Mouse (Mus musculus): ENCODE measurements at regions not wholly inside any gene's neighbourhood (a gene's known extent, or its start where the extent isn't known, plus 50 kb on each side); places are given as distances from the start of the nearest gene placed in this dataset.

DNA sequence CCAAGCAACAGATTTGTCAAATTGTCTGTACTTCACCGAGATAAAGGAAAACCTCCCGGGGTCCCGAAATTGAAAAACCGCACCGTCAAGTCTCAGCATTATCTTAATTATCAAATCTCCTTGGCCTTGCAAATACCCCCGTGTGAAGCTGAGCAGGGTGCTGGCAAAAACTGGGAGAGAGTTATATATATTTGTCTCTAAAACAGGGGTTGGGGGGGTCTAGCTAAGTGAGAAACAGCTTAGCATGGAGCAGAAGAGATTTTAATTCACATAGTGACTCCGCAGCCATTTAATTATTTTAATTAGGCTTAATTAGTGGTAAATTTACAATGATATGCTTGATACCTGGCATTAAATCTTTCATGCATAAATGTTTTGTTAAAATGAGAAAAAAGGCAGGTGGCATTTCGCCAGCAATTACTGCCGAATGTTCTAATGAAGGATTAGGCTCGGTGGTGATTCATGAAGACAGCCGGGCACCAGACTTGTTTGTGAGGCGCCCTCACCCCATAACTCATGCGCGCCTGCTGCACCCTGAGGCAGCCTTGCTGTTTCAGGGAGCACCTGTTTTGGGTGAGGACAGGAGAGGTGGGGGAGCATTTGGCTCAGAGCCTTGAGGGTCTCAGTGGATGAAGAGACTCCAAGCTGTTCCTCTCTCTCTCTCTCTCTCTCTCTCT lies 138.2 kb downstream of the Tle3 start:
- DNase-seq (ENCODE audit: inconsistent ontology term), result peak; percentile 61

DNA sequence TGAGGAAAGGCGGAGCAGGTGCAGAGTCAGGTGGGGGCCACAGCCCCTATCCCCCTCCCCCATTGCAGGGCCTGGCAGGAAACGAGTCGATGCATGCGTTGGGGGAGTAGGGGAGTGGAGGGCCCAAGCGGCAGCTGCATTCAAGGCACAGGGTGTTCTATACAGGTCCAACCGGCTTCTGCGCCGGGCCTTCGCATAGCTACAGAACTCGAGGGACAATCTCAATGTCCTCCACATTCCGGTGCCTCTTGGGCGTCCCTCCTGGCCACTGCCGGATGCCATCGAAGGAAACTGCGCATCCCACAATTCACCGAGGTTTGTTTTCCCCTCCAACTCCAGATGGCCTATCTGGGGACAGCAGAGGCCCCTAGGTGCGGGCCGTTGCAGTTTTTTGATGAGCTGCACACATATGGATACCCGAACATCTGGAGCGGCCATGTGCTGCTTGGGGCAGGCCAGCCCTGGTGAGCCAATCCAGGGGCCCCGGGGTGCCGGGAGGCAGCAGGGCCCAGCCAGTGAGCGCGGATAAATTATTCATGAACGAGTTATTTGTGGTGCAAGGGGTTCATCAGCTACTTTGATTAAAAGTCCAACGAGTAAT lies 137.5 kb downstream of the Tle3 start:
- no peak for DNase-seq (ENCODE audit: inconsistent ontology term)

DNA sequence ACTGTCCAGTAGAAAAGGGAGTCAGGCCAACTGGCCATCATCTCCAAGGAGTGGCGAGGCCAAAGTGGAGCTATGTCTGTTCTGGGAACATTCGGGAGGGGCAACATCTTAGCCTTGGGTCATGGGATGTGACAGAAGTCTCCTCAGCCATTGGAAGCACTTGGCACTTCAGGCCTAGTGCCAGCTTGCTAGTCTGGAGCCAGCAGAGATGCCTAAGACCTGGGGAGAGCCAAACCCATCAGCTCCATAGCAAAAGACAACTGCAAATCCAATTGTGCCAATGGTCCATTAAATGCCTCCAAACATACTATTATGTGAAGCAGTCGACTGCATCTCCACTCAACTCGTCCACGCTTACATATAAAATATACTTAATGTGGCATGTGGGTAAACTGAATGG lies 136.9 kb downstream of the Tle3 start:
- no peak for DNase-seq (ENCODE audit: inconsistent ontology term)

DNA sequence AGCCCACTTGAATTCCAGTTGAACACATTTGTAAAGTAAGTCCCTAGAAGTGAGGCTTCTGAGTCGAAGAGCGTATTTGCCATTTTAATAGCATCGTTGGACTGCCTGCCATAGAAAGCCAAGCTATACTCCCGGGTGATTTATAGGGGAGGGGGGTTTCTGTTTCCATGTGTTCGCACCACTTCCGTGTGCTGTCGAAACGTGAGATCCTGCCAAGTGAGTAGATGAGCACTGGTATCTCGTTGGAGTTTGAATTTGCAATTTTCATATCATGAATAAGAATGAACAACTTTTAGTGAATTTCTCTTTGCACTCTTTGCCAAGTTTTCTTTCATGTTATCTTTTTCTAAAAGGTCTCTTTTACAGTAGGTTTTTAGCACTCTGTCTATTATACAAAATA lies 128.7 kb downstream of the Tle3 start:
- DNase-seq (ENCODE audit: inconsistent ontology term), result no peak

DNA sequence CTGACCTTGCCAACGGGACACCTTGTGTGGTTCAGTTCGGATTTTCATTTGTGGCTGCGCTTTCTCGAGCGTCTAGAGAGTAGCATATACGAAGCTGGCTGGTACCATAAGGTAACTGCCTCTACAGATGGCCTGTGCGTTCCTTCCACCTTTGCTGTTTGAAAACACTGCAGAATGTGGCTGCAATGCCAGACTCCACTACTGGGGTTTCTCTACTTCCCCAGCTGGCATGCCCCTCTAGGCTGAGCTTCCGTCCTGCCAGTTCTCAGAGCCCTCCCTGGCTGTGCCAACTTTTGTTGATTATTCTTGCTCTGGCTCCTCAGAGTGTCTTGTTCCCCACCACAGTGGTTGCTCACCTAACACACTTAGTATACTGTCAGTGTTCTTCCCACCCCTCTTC lies 120.7 kb downstream of the Tle3 start:
- no peak for DNase-seq (ENCODE audit: inconsistent ontology term)

DNA sequence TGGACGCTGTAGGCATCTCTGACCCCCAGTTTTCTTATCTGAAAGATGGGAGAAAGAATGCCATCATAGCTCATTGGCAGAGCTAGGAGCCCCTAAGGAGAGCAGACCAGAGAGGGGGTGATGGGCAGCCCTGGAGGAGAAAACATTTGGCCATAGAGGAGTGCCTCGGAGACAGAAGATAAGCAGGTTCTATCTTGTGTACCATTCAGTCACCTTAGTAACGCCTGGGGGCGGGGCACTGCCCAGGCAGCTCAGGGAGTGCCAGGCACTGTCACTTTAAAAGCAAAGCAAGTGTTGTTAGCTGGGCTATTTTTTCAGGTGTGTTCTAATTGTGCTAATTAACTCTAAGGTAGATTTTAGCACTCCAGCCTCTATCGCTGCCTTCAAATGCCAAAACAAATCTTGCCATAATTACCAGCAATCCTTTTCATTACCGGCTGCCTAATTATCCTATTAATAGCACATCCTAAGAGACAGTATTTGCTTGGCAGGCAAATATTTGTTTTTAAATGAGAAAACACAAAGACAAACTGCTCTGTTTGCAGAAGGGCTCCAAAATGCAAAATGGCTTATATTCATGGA lies 119.1 kb downstream of the Tle3 start:
- DNase-seq (ENCODE audit: inconsistent ontology term), result no peak

DNA sequence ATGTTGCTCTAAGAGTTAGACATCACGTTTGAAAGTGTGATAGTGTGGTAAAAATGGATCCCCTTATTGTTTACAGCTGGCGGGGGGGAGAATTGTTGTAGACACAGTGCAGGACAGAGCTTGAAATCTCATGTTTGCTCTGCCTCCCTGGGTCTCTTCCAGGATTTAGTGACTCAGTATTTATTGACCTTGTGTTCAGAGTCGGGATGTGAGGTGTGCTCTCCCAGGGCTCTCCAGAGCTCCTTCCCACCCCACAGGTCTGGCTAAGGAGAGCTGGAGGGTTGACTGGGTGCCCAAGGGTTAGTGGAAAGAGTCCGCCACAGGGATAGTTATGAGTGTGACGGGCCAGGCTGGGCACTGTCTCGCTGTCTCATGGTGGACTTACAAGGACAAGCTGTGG lies 117.8 kb downstream of the Tle3 start:
- no peak for DNase-seq (ENCODE audit: inconsistent ontology term)

DNA sequence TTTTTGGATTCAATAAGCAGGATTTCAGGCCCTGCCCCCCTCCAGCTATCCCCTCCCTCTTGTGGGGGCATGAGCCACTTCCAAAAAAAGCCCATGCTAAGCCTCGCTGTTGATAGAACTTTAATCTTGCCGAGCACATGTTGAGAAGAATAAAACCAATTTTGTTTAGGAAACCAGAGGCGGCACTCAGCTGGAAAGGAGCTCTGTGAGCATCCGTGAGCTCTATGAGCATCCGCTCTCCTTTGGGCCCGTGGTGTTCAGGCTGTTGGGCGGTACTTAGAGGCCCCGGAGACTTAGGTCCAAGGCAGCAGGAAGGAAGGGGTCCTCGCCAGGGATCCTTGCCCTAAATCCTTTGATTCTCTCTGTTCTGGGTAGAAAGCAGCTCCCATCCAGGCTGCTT lies 117.0 kb downstream of the Tle3 start:
- no peak for DNase-seq (ENCODE audit: inconsistent ontology term)

DNA sequence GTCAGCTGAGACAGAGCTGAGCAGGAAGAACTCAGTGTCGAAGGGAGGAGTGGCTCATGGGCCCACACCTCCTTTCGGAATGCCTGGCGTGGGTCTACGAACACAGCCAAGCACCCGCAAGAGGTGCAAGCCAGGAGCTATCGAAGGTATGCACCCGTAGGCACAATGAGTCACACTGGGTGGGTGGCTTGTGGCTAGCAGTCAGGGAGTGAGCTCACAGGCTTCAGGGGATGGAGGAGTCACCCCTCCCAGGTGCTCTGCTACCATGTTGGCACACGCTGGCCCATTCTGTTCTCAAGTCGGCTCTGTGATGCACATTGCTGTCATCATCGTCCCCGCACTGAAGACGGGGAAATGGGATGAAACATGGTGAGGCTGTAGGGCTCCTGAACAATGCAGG lies 115.7 kb downstream of the Tle3 start:
- DNase-seq (ENCODE audit: inconsistent ontology term), result no peak

DNA sequence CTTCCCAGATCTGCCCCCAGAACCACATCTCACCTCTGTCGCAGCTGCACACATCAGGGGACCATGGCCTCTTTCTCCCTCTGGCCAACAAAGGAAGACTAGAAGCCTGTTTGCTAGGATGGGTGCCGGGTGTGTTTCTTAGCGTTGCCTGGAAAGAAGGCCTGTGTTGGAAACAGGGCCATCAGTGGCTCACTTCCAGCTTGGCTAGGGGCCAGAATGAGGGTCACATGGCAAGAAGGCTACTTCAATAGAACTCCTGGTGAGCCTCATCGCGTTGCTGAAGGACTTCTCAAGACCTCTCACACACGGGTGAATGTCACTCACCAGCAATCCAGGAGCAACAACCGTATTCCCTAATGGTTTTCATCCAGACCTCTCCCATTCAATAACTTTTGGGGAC lies 115.0 kb downstream of the Tle3 start:
- no peak for DNase-seq (ENCODE audit: inconsistent ontology term)

DNA sequence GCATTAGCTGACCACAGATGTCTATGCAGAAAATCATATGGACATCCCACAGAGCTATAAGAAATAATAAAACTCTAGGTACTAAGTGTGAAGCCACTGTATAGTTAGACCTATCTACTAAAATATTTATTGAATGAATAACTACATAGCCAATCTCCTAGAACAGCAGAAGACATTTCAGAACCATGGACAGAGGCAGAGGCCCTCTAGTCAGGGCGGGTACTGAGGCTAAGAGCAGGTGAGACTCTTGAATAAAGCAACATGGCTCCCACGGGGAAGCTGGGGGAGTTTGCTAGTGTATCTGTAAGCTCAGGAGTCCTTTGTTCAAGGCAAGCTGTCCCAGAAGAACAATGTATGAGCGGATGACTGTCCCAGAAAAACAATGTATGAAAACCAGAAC lies 112.2 kb downstream of the Tle3 start:
- DNase-seq (ENCODE audit: inconsistent ontology term), result peak; percentile 25

DNA sequence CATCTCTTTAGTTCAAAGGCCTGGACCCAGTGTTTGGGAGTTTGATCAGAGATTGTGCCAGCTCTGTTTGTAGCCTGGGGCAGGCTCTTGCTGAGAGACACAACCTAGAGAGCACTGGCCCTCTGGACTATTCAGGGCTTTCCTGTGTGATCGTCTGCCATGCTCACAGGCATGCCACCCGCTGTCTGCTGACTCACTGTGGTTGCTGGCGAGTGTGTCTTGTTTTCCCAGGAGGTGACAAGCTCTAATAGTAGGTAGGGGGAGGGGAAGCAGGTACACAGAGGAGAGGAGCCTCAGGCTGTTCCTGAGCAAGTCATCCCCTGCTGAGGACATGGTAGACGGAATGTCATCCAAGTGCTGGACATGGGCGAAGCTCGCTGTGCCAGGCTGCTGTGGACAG lies 107.5 kb downstream of the Tle3 start:
- peak; percentile 94 for DNase-seq (ENCODE audit: inconsistent ontology term)

DNA sequence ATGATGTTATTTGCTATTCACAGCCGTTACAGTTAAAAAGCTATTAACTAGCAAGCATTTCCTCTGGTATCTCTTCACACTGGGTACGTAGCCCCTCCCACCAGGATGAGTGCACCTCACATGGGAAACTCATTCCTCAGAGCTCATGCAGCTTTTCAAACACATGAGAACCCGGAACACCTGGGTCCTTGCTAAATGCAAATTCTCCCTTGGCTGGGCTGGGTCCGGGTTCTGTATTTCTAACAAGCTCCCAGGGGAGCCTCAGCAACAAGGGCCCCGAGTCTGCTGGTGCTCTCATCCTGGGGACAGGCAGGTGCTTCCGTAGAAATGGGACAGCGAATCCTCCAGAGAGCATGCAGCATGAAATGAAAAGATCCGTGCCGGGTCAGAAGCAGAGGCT lies 106.7 kb downstream of the Tle3 start:
- peak; percentile 11 for DNase-seq (ENCODE audit: inconsistent ontology term)

DNA sequence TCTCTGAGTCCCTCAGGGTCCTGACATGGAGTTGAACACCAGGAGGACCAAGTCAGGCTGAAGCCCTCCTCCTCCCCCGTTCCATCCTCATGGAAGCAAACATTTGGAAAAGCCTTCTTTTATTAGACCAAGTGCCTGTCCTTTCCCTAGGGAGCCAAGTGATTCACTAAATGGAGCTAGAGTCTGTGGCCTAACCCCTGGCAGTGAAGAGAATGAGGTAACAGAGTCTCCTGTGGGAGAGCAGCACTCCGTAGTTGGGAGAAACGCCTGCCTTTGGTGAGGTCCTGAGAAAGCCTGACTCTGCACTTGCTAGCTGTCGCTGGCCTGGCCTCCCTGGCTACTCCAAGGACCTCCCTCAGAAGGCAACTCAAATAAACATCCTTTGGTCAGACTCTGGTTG lies 104.2 kb downstream of the Tle3 start:
- DNase-seq (ENCODE audit: inconsistent ontology term), result peak; percentile 32

DNA sequence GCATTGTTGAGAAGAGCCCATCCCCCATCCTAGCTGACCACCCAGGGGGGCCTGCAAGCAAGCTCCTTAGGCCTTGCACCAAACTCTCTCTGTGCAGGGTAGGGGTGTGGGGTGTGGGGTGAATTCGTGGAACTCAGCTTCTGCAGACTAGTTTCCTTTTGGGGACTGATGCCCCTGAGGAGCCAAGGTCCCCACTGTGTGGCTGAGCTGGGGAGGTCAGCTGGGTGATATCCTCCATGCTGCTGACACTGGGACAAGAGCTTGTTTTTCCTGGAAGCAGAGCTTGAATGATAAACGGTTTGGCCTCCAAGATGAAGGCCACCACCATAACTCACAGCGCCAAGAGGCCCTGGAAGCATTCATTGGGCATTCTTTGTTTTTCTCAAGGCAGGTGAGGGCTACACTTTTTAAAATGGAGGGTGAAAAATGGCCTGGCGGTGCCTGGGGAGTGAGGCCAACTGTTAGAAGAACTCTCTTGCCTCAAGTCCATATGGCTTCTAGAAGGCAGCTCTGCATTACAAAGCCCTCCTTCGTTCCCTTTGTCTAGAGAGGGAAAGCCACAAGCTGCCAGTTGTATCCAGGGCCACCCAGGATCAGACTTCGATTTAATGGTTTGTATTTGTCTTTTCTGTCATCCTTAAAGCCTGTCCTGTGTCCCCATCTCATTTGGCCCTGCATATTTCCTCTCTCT lies 98.8 kb downstream of the Tle3 start:
- no peak for DNase-seq (ENCODE audit: inconsistent ontology term)

DNA sequence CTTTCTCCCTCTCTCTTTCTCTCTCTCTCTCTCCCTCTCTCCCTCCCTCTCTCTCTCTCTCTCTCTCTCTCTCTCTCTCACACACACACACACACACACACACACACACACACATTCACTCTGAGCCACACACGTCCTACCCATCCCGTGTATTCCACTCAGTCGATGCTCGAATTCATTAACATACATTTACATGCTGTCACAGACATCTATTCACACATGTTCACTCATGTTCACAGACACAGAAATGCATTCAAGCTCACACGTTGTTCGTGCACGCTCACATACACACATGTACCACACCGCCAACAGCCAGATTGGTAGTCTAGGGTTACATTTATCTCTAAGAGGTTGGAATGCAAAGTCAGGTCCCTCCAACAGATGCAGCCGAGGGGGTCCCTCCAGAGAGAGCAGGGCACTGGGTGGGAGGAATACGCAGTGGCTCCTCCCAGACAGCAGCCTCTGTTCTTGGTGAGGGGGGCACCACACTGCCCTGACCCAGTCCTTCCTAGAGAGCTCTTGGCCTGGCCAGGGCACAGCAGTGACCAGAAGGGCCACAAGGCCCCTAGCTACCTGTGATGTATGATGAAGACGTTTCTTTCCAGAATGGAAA lies 96.8 kb downstream of the Tle3 start:
- peak; percentile 31 for DNase-seq (ENCODE audit: inconsistent ontology term)

DNA sequence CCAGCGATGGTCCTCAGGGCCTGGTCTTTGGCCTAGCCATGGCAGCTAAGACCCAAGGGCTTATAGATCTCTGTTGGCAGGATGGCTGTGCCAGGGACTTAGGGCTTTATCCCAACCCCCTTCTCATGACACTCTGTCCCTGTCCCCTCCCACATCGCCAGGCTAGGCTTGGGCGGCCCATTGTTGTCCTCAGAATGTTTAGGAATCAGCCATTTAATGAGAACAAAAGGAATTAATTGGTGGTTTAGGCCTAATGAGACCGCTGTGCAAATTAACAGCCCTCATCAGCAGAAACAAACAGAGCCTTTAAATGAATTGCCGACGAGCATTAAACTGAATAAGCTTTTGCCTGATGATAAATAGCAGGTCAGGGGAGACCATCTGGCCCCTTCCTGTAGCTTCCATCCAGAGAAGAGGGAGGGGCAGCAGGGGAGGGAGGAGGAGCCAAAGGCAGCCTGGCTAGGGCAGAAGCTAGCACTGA lies 96.2 kb downstream of the Tle3 start:
- DNase-seq (ENCODE audit: inconsistent ontology term), result peak; percentile 98

All from Muller cell, postnatal 12 days (primary cell).